Mouse (Mus musculus) olfactory bulb, adult 2 months (tissue): ENCODE measurements around the gene Gm20661.
A peak's percentile ranks its signal among the peaks of the same experiment; 100 is the strongest.

Source experiments
- CTCF ChIP-seq: fragments of 200-500 bp; IDR thresholded peaks from 2 replicates; pipeline ENCODE4 v1.5.1; 2012; ENCODE audit warnings: low read depth, mild to moderate bottlenecking, low read length, moderate library complexity; ENCODE audit not compliant: insufficient read depth
- POLR2A ChIP-seq: fragments of 200-500 bp; IDR thresholded peaks from 2 replicates; pipeline ENCODE4 v1.6.1; 2012; ENCODE audit warnings: mild to moderate bottlenecking, low read depth, low read length, moderate library complexity; ENCODE audit not compliant: insufficient read depth

GRCm38 (mm10) chr9:107963700-107964099 is 19.2 kb upstream of the Gm20661 start:
- TF ChIP-seq CTCF = peak; percentile 77
- TF ChIP-seq POLR2A = no peak
